Mouse (Mus musculus): ENCODE results near the gene AU041133.

- TF ChIP-seq POLR2A (IDR thresholded peaks at IDR 0.05; ENCODE audit: low read depth, low read length) (no peak), CTCF (IDR thresholded peaks at IDR 0.05; ENCODE audit: extremely low read depth, insufficient read depth, insufficient read length, insufficient replicate concordance) (no peak)
Measured at GRCm38 (mm10) chr10:82167777-82168176, 40.0 kb downstream of the AU041133 start.
